Mouse (Mus musculus) T-helper 2 cell (primary cell): ENCODE measurements at regions not wholly inside any gene's neighbourhood (a gene's known extent, or its start where the extent isn't known, plus 50 kb on each side); places are given as distances from the start of the nearest gene placed in this dataset.

Experiments used
- in situ Hi-C: fragments of 300-600 bp; cut with MboI, MseI; formaldehyde crosslinking; loops from one replicate; pipeline ENCODE4 v1.15.1; 2025; ENCODE audit warnings: high pct_unique_total_duplicates

DNA sequence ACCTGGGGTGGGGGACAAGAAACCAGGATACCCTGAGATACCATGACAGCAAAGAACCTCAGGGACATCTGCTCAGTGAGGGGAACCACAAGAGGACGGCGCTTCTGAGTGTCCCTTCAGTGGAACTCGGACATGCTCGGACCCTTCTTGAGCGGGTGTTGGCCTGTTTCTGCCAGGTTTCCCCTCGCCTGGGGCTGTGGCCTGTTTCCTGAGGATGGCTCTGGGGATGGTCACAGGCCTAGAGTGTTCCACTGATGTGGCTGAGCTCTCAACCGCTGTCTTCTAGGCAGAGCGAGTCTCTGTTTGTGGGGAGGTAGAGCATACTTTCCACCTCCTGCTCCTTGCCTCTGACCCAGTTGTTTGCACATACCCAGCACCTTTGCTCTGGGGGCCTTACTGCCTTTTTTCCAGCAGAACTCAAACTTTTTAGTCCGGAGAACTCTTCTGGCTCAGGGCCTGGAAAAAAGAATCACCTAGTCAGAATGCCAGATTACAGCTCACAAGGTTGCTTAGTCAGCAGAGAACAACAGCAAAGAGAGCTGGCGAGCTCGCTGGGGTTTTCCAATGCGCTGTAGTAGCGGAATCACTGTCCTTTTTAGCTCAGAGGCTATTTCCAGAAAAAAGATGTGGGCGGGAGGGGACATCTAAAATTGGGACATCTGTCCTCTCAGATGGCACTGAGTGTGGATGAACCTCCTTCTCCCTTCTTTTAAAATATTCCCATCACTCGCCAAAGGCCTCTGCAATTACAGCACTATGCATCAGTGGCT lies 65.3 kb downstream of the Med10 start:
- in situ Hi-C loops = no loop called here

DNA sequence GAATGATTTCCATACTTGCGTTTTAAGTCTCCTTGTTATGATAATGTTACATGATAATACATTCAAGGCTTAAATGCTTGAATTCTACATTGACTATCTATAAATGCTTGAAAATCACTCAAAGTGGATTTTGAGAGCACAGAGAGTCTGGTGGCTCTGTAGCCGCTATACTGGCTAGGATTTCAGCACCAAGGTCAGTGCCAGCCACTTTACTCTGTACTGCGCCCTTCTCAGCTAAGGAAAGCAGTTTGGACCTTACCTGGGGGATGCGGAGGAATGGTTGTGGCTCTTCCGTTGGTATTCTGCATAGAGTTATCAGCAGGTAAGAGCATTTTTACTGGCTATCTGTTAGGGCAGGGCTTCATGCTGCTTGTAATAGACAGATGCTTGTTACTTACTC lies 94.3 kb downstream of the Med10 start:
- in situ Hi-C loops = no loop called here

DNA sequence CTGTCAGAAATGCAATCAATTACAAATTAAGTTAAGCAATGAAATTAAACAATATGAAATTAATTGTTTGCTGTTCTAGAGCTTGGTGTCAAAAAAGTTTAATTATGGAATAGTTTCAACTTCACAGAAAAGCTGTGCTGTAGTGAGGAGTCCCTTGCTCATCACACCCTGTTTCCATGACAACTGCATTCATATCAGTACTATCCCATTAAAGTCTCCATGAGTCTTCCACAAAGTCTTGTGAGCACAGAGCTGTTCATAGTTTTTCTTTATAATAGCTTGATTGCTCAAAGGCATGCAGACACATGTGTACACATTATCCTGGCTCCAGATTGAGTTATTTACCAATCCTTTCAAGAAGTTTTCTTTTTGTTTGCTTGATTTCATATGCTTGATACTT lies 98.9 kb downstream of the Med10 start:
- in situ Hi-C loops = loop anchor here (10.0 kb wide), 1 partner anchor 254 kb away; no protein-coding TSS in a partner anchor

DNA sequence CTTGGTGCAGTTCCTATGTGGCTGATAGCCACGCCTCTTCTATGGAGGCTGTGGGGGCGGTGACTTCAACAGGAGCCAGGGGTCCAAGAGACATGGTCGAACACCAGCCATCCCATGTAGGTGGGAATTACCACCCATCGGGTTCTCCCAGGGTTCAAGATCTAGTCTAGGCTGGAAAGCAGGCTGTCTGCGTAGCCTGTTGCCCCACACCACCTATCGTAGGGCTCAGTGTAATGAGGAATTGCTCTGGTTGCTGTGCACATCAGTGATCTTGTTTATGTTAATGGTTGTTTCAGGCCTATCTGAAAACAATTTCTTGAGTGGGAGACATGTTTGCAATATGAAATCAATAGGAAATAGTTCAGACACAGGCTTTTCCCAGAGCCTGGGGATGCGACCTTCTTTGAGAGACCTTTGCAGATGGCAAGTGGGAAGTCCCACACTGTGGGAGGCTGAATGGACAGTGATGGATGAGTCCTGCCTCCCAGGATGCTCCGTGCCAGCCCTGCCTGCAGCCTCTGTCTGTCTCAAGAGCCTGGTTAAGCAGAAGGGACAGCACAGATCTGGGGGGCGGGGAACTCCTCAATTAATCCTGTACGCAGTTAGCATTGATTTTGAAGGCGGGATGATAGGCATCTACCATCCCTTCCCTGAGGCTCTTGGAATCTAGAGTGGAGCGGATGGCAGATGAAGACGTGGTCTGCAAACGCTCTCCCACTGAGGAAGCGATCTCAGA lies 104.8 kb downstream of the Med10 start:
- in situ Hi-C loops = loop anchor here (10.0 kb wide), 1 partner anchor 248 kb away; no protein-coding TSS in a partner anchor

- in situ Hi-C loops = no loop called here
Observed at GRCm38 (mm10) chr13:69915796-69916195, 113.6 kb downstream of the Med10 start.

DNA sequence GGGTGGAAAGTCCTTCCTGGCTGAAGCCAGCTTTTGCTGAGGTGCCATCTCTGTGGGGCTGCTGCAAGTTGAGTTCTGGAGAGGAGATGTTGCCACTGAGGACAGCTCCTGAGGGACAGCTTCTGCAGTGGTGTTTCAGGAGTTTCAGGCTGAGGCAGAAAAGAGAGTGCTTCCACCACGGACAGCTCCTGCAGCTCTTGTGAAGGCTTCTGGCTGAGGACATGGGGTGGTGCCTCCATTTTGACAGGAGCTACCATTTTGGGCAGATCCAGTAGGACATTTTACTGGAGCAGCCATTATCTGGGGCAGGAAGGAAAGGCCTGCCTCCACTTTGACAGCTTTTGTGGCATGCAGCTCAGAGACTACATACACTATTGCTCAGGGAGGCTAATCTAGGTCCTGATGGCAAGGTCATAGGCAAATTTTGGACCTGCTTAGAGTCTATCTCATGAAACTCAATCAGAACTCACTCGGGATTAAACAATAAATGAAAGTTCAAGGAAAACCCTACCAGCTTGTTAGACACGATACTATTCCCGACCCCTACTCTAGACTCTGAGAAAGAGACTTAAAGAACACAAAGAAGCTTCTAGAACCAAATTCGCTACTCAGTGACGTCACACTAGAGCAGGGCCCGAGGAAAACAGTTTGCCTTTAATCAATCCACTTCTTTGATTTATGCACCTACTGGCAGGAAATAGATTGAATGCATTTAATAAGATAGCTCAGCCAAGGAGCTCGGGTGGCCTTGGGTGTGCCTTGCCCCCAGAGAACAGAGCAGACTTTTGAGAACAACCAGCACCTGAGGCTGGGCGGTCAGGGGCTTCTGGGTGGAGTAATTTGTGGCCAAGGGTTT lies 130.7 kb downstream of the Med10 start:
- in situ Hi-C loops = no loop called here

- in situ Hi-C loops = no loop called here
Observed at GRCm38 (mm10) chr13:69933551-69933845, 131.3 kb downstream of the Med10 start.

DNA sequence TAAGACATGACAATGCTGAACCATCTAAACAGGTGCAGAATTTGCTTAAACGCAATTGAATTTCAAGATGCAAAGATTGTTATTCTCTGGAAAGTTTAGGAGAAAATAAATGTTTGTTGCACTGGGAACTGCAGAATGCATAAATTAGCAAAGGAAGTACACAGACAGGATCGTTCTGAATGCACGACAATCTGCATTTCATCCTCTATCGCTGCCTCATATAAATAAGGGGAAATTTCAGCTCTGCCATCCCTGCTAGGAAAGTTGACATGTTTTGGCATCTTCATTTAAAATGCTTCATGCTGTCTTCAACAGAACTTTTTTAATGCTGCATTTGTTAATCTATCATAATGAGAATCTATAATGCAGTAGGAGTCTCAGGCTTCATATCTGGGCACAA lies 137.6 kb downstream of the Med10 start:
- in situ Hi-C loops = no loop called here

DNA sequence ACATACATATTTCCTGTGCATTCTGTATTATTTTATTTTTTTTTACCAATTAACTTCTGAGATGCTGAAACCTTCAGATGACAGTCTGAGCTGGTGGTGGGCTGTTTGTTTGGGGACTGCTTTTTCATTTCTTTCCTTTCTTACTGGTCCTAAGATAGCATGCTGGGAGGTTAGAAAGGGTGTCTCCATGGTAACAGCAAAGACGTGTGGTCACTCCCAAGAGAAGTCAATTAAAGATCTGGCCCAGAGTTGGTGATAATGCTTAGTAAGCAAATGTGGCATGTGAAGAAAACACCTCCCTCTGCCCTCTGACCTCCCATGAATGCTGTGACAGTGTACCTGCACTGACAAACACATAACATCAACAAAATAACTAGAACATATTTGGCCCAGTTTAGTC lies 142.5 kb downstream of the Med10 start:
- in situ Hi-C loops = no loop called here

GRCm38 (mm10) chr13:69946615-69947014 lies 144.4 kb downstream of the Med10 start:
- in situ Hi-C loops = no loop called here

DNA sequence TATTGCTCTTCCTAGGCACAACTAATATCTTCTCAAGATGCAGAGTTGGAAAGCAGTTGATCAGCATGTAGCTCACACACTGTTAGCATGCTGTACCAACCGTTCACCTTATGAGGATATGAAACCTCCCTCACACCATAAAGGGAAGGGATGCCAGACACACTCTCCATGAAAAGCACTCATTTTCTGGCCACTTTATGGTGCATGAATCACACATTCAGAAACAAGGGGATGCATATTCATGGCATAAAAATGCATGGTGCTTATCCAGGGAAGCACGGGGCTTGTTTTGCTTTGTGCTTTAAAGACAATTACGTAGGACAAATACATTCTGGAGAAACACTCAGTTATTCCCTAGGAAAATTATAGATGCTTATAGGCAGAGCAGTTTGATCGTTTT lies 149.9 kb downstream of the Med10 start:
- in situ Hi-C loops = no loop called here

- in situ Hi-C loops = no loop called here
Observed at GRCm38 (mm10) chr13:69954171-69954570, 152.0 kb downstream of the Med10 start.

DNA sequence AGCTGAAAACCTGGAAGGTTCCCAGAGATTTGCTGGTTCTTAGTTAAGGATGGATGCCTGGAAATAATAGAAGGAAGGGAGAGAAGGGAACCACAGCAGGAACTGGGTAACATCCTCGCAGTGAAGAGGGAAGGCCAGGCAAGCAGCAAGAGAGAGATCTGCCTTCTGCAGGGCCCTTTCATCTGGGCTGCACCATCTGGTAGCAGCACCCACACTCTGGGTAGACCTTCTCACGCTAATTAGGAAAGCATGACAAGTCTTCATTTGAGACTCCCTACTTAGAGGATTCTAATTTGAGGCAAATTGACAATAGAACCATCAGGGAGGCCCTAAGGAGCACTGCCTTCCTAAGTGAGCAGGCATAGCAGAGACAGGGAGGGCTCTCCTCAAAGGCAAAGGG lies 153.3 kb downstream of the Med10 start:
- in situ Hi-C loops = no loop called here

GRCm38 (mm10) chr13:69963944-69964343 lies 161.7 kb downstream of the Med10 start:
- in situ Hi-C loops = no loop called here

DNA sequence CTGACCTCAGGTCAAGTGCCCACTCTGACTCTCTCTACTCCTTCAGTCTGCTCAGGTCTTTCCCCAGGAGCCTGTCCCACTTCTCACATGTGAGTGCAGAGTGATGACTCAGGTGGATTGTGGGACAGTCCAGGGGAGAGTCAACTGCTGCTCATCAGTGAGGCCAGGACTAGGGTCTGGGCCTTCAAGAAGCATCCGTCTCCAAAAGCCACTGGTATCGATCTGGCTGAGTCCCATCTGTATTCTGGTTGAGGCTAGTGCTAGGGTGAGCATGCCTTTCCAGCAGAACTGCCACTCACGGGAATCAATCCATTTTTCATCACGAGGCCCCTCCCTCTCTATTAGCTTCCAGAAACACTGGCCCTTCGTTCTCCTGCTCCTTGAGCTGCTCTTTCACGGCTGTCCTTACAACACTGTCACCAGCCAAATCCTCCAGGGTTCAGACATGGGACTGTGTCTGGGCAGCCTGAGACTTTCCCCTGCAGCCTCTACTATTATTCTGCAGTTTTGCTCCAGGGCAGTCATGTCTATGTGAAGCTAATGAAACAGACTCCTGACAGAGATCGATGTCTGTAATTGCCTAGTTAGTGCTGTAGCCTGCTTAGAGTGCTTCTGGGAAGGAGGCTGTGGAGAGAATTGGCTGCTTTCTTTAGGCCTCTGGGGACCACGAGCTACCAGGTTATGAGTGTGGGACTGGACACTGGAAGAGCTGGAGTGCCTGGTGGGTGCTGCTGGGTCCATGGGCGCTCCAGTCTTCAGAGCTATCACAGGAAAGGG lies 169.3 kb downstream of the Med10 start:
- in situ Hi-C loops = no loop called here

GRCm38 (mm10) chr13:69974835-69975234 lies 172.6 kb downstream of the Med10 start:
- in situ Hi-C loops = no loop called here

DNA sequence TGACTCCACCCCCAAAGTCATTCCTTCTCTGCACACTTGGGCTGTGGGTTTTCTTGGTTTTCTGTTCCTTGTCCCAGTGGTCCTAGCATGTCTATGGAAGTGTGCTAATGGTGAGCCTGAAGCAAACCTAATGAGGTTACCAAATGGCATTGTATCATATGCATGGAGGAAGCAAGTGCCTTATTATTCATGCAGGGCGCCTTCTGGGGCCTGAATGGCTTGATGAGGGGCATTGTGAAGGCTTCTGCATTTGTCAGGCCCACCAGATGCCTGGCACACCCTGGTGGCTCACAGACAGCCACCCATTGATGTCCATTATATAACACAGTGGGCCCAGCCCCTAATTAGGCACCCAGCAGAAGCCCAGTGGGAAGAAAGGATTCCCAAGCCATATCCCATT lies 182.0 kb downstream of the Med10 start:
- in situ Hi-C loops = no loop called here

DNA sequence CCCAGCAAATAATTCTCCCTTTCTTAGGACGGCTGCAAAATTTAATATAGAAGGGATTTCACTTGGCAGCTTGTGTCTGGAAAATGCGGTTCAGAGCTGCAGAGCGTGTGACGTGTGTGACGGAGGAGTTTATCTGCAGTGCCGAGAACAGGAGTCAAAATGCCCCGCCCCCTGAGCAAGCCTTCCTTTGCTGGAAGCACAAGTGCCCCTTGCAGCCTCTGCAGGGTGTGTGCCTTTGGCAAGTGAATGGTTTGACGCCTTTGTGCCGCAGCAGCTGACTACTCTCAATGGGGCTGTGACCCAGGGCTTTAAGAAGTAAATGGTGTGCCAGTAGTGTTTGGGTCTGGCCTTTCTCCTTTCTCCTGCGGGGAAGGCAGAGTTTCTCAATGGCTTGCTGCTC lies 185.0 kb downstream of the Med10 start:
- in situ Hi-C loops = no loop called here

DNA sequence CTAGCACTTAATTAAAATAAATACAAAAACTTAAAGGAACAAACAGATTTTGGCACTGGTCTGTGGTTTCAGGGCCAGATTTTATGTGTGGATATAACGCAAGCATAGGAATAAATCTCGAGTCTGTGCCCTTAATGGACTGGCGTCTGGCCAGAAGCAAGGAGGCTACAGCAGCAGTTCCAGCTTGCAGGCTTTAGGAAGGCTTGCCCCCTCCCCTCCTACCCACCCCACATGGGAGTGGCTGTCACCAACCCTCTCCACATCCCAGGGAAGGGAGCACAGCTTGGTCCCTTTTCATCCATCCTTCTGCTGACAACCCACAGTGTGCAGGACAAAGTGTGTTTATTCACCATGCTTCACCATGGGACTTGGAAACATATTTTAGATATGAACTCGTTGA lies 186.1 kb downstream of the Med10 start:
- in situ Hi-C loops = no loop called here

GRCm38 (mm10) chr13:69991253-69991891 lies 189.2 kb downstream of the Med10 start:
- in situ Hi-C loops = no loop called here

GRCm38 (mm10) chr13:69991892-69992261 lies 189.7 kb downstream of the Med10 start:
- in situ Hi-C loops = no loop called here
